Mouse (Mus musculus): Measurements from ENCODE around the gene Gm3072.
"Not testable (repeated sequence)": the region's sequence is repeated elsewhere in the genome, so short reads cannot be mapped to it uniquely, and the experiment has no call there.

DNA sequence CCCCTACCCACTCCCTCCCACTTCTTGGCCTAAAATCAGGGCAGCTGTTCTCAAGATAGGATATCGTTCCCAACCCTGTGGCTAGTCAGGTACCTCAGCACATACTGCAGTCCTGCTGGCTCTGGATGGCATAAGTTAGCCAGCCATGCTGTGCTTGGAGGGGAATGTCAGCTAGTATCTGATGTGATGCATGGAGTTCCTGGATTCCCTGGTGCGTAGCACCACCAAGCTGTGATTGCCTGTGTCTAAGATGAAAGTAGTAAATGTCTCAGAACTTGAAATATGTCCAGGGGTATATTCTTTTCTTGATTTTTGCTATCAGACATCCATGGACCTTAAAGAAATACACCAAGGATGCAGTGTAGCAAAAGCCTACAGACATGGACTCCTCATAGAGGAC, 23.8 kb upstream of the Gm3072 start:
- not testable (repeated sequence) for TF ChIP-seq CTCF (IDR thresholded peaks at IDR 0.05; ENCODE audit: low read depth, low read length); POLR2A (IDR thresholded peaks at IDR 0.05; ENCODE audit: insufficient read depth, low read length); EP300 (IDR thresholded peaks at IDR 0.05; ENCODE audit: insufficient read depth, low read depth, low read length)
